ENCODE assay signal across 8 mouse cellular contexts in the genomic region with DNA sequence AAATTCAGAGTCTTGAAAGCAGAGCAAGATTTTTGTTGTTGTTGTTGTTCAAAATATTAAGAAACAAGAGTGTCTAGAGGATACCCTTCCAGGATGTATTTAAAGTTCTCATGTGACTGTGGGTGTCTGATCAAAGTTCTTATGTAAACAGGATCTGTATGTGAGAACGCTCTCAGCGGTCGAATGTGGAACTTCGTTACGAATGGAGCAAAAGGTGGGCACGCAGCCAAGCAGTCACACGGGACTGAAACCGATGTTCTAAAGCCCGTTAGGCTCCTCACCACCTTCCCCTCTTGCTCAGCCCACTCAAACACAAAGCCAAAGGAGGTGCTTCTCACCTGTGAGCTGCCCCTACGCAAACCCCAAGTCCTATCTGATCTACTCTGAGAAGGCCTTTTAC.
DNase-seq lines count a peak whose midpoint lies in the region; ATAC-seq and TF ChIP-seq lines count a peak whose summit lies in the region.
"Had no signal": no experiment of that assay in that cellular context is flagged by ENCODE, and none has a peak within 500 bp of the region (broad histone marks: within the 10 kb centered on the region; RNA-seq: fewer than 3 reads in every experiment).

No protein-coding gene starts in this region.

- H3K27ac ChIP-seq in stomach, postnatal 0 days (replicated peaks): no peak overlapping the region

- H3K9me3 ChIP-seq in stomach, postnatal 0 days (ENCODE audit: control insufficient read depth, low read length): no peaks in the 10 kb centered on the region
- H3K9me3 ChIP-seq: megakaryocyte, embryonic 14.5 days had no signal

- 24% methylated on average over 10 of the region's 10 CpGs for WGBS in stomach, postnatal 0 days

- no peaks in the 10 kb centered on the region for H3K36me3 ChIP-seq in stomach, postnatal 0 days (ENCODE audit: control insufficient read depth, insufficient read depth, low read length)

- H3K4me3 ChIP-seq in stomach, postnatal 0 days (ENCODE audit: low read depth, low read length): no peak overlapping the region
- H3K4me3 ChIP-seq: megakaryocyte, embryonic 14.5 days had no signal

- TF ChIP-seq CTCF in stomach, postnatal 0 days (IDR thresholded peaks at IDR 0.05; ENCODE audit: low read depth): peak; percentile 59

- H3K27me3 ChIP-seq in stomach, postnatal 0 days (ENCODE audit: control insufficient read depth, insufficient read depth, low read length): no peaks in the 10 kb centered on the region

- peak; percentile 92 for DNase-seq in T-cell, adult 2 months (ENCODE audit: low spot score)
- DNase-seq in frontal cortex, postnatal 14 days (ENCODE audit: low spot score in 2 of 2): peak; percentile 13 to 32
- peak; percentile 61 to 64 for DNase-seq in layer of hippocampus, postnatal 10 days (ENCODE audit: low spot score in 2 of 2)
- DNase-seq in stomach, postnatal 0 days (ENCODE audit: low spot score): peak; percentile 61

- ATAC-seq in CD4-positive, CD25-positive, alpha-beta regulatory T cell, adult 4 months: peak; percentile 98
- peak; percentile 85 to 92 for ATAC-seq in hematopoietic stem cell, adult 5-6 weeks (replicated peaks in 1 of 2; ENCODE audit: insufficient read depth in 1 of 2, low FRiP score in 2 of 2, low TSS enrichment in 1 of 2, low read depth in 1 of 2, poor library complexity in 2 of 2, severe bottlenecking in 2 of 2)
- peak; percentile 92 for ATAC-seq in megakaryocyte progenitor cell, adult 5-6 weeks (replicated peaks; ENCODE audit: poor library complexity)
- peak; percentile 21; the same call in 1 of the 2 replicates for ATAC-seq in stomach, postnatal 0 days (ENCODE audit: low FRiP score, low TSS enrichment)

- H3K4me1 ChIP-seq in stomach, postnatal 0 days (replicated peaks; ENCODE audit: control insufficient read depth, insufficient read depth): no peaks in the 10 kb centered on the region

- H3K4me2 ChIP-seq in stomach, postnatal 0 days (replicated peaks; ENCODE audit: low read depth): no peak overlapping the region

- H3K9ac ChIP-seq in stomach, postnatal 0 days (ENCODE audit: low read length): no peak overlapping the region

- TF ChIP-seq EP300 in stomach, postnatal 0 days (optimal IDR thresholded peaks at IDR 0.05): no peak

Comparison
In these comparisons a context has a peak if more than half of its experiments do, and no peak if none do; other contexts are left out.
1. ATAC-seq: peak in every context shown above with its lines; median percentile 98 in CD4-positive, CD25-positive, alpha-beta regulatory T cell, adult 4 months; 92 in megakaryocyte progenitor cell, adult 5-6 weeks; 88 in hematopoietic stem cell, adult 5-6 weeks; 21 in stomach, postnatal 0 days.
2. DNase-seq: peak in every context shown above with its lines; median percentile 92 in T-cell, adult 2 months; 62 in layer of hippocampus, postnatal 10 days; 61 in stomach, postnatal 0 days; 22 in frontal cortex, postnatal 14 days.